Mouse (Mus musculus) ES-CJ7 (cell line): Measurements from ENCODE around the gene Col12a1.

Experiments
- DNase-seq: peaks from one replicate; pipeline ENCODE4 v3.0.0; 2011; ENCODE audit warnings: low read depth, low spot score

The Col12a1 gene

DNA sequence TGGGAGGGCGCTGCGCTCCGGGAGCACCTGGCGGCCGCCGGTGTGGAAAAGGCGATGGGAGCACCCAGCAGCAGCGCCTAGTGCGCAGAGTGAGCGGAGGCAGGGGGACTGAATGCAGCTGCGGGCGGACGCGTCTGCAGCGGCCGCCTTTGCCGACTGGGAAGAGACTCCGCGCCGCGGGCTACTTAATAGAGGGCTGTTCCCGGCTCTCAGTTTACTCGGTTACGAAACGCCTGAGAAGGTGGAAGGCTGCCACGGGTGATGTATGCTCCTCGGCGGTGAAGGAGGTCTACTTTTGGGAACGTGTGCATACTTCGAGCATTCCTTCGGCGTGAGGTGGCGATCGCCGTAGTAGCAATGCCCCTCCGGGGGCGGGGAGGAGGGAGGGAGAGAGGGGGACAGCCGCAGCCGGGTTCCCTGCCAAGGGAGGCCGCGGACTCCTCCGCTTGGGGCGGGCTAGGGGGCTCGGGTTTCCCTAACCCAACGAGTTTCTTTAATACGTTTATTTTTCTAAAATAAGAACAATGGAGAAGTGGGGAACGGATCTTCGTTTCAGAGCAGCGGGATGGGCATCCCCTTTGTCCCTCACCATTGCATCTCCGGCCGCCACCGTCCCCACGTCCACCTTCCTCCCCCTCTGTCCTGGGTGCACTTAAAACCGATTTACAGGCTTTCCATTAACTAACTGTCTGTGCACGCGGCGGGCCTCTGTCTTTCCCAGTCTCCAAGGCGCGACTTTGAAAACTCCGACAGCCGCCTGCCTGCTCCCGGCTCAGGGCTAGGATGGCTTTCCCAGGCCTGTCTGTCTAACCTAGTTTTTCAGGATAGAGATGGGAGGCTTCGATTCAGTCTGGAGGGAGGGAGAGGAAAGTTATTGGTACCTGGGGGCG, at the start of gene Col12a1:
TSS of gene Col12a1 (minus strand) at position 351 of the 890 bp plus-strand sequence.
- peak; percentile 31 for DNase-seq

DNA sequence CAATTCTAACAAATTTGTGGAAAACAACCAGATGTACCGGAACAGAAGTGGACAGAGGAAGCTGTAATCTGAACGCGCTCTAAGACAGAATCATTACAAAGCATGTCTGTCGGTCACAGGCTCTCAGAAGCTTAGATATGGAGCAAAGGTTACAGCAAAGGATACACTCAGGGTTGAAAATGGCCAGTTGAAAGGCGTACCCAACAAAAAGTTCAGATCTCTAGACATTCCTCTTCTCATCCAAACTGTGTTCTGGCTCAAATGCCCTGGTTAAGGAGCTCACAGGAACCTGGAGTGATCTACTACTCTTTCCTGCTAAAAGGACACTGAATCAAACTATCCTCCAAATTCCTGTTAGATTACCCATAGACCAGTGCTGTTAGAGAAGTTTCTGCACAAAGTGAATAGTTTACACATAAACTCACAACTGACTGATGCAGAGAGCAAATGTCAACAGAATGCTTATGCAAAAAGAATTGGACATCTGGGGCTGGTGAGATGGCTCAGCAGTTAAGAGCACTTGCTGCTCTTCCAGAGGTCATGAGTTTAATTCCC, 48.4 kb upstream of the Col12a1 start:
- DNase-seq = no peak

DNA sequence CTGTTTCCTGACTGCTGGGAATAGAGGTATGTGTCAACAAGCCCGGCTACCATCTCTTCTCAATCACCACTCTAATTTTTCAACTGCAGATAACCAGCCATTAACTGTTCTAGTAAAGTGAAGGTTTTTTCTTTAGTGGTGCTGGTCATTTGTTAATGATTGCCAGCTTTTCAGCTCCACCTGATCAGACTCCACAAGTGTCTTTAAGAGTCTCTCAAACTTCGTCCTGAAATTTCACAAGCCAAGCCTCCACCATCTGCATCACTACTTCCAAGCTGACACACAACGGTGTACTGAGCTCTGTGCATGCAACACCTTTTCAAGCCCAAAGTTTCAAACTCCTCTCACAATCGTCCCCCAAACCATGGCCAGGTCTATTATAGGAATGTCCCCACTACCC, 46.7 kb upstream of the Col12a1 start:
- no peak for DNase-seq

DNA sequence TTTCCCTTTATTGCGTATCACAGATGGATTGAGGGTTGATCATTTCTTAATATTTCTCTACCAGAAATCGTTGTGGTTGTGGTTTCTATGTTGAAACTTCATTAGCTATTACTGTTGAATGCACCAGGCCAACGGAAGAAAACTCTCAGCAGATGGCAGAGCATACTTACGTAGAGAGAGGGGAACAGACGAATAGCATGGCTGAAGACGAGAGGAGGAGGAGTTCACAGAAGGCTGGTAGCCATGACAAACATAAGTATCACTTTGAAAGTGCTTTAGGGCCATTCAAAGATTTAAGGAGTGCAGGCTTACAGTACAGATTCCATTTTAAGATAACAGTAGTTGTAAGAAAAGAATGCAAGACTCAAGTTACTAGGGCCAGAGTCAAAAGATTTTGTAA, 43.9 kb upstream of the Col12a1 start:
- no peak for DNase-seq

DNA sequence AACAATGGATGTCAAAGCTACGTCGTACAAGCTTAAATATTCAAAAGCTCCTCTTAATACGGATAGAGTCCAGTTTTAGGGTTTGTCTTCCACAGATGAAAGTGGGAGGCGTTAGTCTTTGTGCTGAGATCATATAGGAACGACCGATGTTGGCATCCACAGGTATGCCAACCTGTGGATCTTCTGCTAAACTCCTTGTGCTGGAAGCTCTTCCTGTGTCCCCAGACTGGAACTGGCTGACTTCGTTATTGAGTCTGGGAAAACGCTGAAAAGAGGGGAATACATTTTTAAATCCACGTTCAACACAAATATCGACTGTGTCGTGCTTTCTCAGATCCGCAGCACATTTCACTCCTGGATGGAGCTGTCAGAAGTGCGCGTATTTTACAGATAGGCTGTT, 41.4 kb upstream of the Col12a1 start:
- DNase-seq = no peak

DNA sequence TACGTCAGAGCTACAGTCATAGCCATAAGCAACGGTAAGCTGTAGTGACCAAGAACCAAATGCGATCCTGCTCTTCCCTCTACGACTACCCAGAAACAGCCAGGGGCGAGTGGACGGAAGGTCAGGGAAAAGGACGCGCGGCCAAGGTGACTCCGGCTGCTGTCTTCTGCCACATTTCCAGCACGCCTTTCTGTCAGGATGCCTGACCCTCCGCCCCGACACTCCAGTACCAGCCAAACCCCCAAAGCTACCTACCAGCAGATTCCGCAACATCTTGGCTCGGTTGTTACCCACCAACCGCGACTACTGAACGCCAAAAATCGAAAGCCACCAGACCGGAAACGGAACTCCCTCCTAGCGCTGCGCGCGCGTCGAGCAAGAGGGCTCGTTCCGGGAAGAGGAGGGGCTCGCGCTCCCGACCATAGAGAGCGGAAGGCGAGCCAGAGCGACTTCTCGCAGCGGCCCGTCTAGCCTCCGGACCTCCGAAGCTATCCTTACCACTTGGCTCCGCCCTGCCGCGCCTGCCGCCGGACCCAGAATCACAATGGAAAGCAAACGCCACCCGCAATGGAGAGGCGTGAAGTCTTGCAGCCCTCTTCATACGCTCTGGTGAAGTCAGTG, 40.9 kb upstream of the Col12a1 start, which contains the start of gene Cox7a2:
TSS of gene Cox7a2 (minus strand) at position 494 of the 621 bp plus-strand sequence.
- peak; percentile 94 for DNase-seq

DNA sequence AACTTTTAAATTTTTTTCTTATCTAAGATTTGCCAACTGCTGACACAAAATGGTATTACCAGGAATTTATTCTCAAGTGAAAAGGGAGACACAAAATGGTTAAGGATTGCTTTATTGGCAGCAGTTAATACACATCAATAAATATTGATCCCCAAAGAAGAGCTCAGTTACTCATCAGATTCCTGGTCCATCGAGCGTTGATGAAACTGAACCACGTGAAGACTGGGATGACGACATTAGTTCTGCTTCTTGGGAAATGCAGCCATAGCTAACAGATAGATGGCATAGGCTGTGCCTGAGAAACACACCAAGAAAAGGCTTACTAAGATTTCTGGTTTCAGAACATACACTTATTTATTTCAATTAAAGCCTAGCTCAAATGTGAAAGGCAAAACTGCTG, 36.7 kb upstream of the Col12a1 start:
- no peak for DNase-seq

DNA sequence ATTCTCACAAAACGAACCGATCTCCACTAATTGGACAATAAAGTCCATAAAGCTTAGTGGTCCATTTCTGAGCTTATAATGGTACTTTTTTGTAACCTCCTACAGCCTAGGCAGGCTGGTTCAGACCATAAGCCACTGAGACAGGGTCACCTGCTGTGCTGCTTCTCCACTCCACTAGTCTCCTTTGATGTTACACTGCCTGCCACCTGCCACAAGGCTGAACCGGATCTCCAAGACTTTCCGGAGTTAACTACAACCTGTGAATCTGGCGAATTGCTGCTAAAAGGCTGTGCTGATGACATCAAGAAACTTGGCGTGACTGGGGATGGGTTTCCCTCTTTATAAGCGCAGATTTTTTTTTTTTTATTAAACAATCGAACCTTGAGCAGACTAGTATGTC, 33.2 kb upstream of the Col12a1 start:
- peak; percentile 56 for DNase-seq

DNA sequence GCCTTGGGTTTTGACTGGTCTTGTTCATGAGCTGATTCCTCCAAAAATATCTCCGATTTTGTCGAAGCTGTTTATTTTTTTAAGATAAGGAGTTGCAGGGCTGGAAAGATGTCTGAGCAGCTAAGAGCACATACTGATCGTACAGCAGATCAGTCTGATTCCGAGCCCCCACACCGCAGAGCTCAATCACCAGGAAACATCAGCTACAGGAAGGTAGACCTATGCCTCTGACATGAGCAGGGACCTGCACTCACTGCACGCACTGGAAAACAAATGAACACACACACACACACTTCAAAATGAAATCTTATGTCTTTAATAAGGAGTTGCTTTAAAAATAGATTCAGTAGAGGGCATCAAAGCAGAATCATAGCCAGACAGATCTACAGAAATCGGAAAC, 32.1 kb upstream of the Col12a1 start:
- no peak for DNase-seq

DNA sequence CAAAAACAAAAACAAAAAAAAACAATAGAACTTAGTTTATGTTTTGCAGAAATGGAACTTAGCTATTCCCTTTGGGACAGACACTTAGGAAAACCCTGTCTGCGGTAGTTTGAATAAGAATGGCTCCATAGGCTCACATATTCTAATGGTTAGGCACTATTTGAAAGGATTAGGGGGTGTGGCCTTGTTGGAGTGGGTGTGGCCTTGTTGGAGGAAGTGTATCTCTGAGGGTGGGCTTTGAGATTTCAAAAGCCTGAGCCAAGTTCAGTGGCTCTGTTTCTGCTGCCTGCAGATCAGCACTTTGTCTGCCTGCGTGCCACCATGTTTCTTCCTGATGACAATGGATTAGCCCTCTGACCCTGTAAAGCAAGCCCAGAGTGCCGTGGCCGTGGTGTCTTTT, 26.4 kb upstream of the Col12a1 start:
- DNase-seq = peak; percentile 87

DNA sequence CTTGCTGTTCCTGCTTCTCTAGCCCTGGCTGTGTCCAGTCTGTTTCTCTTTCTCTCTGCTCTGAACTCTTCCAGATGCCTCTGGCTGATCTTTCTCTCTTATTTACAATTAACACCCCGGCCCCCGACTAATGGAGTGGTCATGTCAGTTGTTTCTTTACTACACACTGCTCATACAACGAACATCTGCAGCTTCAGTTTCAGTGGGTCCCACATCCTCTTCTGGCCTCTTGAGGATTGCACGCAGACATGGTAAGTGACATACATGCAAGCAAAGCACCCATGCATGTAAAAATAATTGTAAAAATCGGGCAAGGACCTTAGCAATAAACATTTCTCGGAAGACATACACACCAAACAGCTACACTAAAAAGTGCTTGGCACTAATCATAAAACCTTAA, 17.0 kb upstream of the Col12a1 start:
- DNase-seq = no peak

DNA sequence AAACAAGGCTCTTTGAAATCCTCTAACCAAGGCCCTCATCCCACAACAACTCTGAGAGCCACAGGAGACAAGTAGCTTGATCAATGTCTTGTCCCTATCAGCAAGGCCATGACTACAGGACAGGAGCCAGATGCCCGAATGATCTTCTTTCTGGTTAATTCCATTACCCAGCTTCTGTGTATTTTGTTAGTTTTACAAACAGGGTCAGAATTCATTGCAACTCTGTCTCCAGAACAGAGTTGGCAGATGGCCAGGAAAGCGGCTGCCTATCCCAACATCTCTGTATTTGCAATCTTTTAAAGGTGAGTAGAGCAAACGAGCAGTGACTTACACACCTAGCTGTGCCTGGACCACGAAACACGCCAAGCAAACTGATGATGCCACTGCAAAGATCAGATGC, 11.7 kb upstream of the Col12a1 start:
- no peak for DNase-seq

DNA sequence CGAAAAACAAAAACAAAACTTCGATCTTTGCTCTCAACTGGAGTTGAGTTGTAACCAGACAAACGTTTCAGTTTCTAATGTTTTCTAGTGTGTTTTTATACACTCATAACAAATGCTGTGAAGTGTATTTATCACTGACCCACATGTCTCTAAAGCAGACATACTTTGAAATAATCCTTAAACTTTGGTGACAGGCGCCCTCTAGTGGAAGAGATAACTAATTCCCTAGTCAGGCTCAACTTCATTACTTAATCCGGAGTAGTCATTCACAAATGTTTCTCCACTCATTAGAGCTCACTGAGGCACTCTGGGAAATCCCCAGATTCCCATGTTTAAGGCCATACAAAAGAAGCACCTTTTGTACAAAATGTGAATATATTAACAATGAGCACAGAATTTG, 4.5 kb upstream of the Col12a1 start:
- peak; percentile 66 for DNase-seq

DNA sequence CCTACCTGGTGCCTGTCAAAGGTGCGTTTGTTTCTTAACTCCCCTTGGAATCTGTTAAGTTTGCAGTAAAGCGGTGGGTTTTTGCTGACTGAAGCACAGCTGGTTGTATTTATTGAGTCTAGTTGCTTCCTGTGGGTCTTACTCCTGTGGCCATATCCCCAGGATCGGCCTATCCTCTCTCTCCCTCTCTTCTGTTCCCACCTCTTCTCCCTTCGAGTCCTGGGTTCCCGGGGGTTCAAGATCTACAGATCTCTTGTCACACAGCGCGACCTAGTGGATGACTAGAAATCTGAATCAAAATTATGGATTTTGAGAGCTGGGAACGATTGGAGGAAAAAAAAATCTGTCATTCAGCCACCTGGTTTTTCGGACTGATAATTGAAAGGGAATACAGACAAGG, 2.4 kb upstream of the Col12a1 start:
- peak; percentile 62 for DNase-seq

DNA sequence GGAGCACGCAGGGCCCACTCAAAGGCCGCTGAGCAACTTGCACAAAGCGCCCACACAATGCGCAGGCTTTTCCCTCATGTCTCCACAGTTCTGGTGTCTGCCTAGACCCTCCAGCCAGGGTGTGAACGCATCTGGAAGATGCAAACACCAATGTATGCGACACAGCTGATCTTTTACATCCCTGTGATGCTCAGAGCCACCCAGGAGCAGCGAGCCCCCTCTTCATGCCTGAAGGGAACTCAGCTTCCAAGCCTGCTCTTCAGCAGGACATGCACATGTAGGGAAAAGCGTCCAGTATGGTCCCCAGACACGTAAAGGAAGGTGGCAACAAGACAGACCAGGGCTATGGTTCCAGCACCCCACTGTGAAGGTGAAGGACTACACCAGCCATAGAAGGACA, 1.5 kb upstream of the Col12a1 start:
- DNase-seq = no peak

DNA sequence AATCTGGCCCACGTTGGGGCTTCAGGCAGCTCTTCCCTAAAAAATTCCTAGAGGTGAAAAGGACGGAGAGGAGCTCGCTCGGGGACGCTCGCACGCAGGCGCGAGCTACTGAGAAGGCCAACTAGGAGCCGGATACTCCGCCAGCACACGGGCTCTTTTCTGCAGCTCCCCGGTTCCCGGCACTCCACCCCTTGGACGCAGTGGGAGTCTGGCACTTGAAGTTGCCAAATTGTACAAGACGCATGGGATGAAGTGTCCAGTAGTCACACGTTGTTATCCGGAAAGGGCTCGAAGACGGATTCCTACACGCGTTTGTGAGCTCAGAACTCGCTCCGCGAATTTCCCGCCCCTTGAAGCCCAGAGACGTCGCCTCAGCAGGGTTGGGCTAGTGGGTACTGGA, 820 bp upstream of the Col12a1 start:
- DNase-seq = peak; percentile 39

DNA sequence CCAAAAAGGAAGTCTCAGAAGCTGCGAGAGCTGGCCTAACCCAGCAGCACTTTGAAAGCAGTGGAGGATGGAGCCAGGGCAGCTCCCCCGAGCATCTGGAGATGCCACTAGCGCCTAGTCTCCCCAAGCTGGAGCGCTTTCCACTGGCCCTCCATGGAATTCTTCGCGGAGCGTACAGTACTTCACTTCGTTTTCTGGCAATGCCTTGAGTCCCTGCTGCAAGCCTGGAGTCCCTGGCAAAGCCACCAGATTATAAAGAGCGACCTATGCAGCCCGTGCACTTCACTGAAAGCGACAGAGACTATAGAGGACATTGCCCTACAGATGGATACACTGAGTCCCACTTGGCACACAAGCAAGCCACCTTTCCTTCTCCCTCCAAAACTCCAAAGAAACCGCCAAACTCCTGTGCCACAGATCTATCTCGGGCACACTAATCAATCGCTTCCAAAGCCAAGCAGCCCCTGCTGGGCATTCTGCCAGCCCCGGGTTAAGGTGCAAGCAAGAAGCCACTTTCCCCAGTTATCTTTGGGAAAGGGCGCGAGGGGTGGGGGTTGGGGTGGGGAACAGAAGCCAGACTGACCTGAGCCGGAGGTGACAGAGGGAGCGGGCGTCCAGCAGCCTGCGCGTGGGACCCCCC, 675 bp downstream of the Col12a1 start:
- DNase-seq = peak; percentile 9

DNA sequence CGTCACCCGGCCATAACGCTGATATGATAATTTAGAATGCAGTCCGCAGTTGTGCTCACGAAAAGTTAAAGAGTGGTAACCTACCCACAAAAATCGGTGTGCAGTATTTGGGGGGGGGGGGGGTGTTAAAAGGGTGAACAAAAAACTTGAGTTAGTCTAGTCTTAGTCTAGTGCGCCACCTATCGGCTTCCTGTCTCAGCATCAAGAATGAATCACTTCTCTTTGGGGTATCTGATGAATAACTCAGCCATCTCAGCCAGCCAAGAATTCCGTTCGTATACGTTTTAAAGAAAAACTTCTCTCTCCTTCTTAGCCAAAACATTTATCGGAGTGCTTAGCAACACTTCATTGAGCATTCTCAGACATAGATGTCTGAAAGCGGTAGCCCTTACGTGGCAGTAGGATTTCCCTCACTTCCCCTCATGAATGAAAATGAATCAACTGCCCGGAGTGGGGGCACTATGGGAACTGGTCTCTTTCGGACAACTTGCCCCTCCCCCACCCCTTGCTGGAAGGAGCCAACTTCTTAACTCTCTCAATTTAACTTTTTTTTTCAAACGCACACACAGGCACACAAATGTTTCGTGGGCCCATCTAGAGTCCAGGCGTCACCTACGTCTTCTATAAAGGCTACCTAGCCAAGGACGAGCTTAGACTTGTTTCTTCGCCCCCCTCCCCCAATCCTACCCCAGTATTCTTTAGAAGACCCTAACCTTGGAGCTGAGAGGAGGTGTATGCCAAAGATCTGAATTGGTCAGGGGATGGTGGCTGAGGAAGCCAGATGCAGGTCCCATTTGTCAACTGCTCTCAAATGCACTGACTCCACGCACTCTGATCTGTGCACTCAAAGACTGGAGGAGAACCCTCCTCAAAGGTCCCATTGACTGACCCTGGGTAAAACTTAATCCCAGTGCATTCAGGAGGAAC, 1.5 kb downstream of the Col12a1 start:
- DNase-seq = peak; percentile 59

DNA sequence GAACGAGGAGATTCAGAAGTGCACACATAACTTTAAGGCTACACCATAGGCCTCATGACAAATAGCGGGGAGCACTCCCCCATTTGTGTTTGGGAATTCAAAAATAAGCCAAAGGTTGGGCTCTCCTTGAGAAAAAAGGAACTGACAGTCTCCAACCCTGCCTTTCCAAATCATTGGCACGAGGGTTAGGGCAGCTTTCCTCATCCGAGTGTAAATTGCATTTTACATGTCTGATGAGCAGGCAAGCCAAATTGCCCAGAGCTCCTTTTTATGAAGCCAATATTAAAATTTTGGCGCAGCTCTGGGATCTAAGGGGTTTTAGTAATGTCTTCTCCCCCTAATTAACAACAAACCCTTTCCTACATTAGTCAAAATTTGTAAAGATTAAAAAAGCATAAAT, 2.1 kb downstream of the Col12a1 start:
- no peak for DNase-seq

DNA sequence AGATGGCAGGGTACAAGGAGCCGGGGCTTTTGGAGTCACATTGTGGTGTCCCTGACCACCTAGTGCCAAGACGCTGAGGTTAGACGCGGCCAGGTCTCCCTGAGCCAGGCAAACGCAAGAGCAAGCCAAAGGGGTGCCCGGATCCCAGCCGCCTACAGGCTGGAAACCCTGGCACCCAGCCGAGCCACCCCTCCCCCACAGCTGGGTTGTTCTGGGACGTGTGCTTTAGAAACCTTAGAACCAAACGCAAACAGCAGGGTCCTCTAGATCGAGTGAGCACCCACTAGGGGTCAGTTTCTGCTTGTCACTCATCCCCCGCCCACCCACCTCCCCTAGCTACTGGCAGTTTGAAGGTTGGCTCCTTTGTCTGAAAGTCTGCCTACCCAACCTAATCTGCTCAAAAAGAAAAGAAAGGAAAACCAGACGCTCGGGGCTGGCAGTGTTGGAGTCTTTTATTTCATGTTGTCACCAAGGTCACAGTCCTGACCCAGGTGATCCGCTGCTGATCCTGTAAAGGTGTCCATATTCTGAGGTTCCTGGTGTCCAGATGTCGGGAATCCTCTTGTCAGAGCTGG, 4.1 kb downstream of the Col12a1 start:
- peak; percentile 21 for DNase-seq
